Mouse (Mus musculus) erythroblast, adult 5-6 weeks (primary cell): ENCODE measurements around the gene Fa2h. TPM values are rescaled to one million over a fixed set of nuclear protein-coding genes. Genes with fewer than 3 reads are reported as not detected.
"Not testable (repeated sequence)": the region's sequence is repeated elsewhere in the genome, so short reads cannot be mapped to it uniquely, and the experiment has no call there.

ENCODE experiments used
- ATAC-seq: replicated peaks from 2 replicates; pipeline ENCODE4 v1.8.0; 2016; ENCODE audit warnings: moderate number of reproducible peaks, mild to moderate bottlenecking, moderate TSS enrichment, inconsistent platforms; ENCODE audit not compliant: poor library complexity, low FRiP score, severe bottlenecking
- total RNA-seq, 2 experiments: library from RNA; stranded (forward) in 1 of 2; stranded (reverse) in 1 of 2; fragments of 150-400 nt in 1 of 2; fragments of 200-764, 138-1000 nt in 1 of 2; gene quantifications; 2 replicates each; pipeline versions ENCODE4 v1.2.3 to v1.2.4; 2015 to 2017; ENCODE audit warnings: low replicate concordance in 2 of 2

The Fa2h gene
- total RNA-seq, 2 experiments from 2014 or later = not detected

- no peak for ATAC-seq
Observed at GRCm38 (mm10) chr8:111360579-111361209, 32.9 kb downstream of the Fa2h start.

- ATAC-seq = no peak
Observed at GRCm38 (mm10) chr8:111359936-111360335, 33.7 kb downstream of the Fa2h start.

GRCm38 (mm10) chr8:111358905-111359304 is 34.7 kb downstream of the Fa2h start:
- ATAC-seq = no peak

GRCm38 (mm10) chr8:111357433-111357832 is 36.2 kb downstream of the Fa2h start:
- ATAC-seq = no peak

- ATAC-seq = no peak
Observed at GRCm38 (mm10) chr8:111353497-111353896, 40.1 kb downstream of the Fa2h start.

- no peak for ATAC-seq
Observed at GRCm38 (mm10) chr8:111352289-111352688, 41.3 kb downstream of the Fa2h start.

- no peak for ATAC-seq
Observed at GRCm38 (mm10) chr8:111350577-111350976, 43.0 kb downstream of the Fa2h start.

- peak; percentile 72 for ATAC-seq
Observed at GRCm38 (mm10) chr8:111343225-111343624, 50.4 kb downstream of the Fa2h start.

- no peak for ATAC-seq
Observed at GRCm38 (mm10) chr8:111340186-111340585, 53.4 kb downstream of the Fa2h start.

GRCm38 (mm10) chr8:111338370-111339208 is 55.0 kb downstream of the Fa2h start:
- ATAC-seq = no peak

GRCm38 (mm10) chr8:111337890-111338347 is 55.7 kb downstream of the Fa2h start, which contains the start of gene Mlkl:
Gene Mlkl, minus strand, starts transcription at chr8:111338177.
- peak; percentile 73 for ATAC-seq

GRCm38 (mm10) chr8:111337311-111337889 is 56.2 kb downstream of the Fa2h start:
- peak; percentile 71 for ATAC-seq

- ATAC-seq = no peak
Observed at GRCm38 (mm10) chr8:111336692-111337091, 56.9 kb downstream of the Fa2h start.

GRCm38 (mm10) chr8:111325222-111325790 is 68.3 kb downstream of the Fa2h start:
- no peak for ATAC-seq

GRCm38 (mm10) chr8:111314729-111315128 is 78.9 kb downstream of the Fa2h start:
- no peak for ATAC-seq

- ATAC-seq = not testable (repeated sequence)
Observed at GRCm38 (mm10) chr8:111313961-111314360, 79.7 kb downstream of the Fa2h start.

- peak; percentile 98 for ATAC-seq
Observed at GRCm38 (mm10) chr8:111312758-111313162, 80.9 kb downstream of the Fa2h start.

- peak; percentile 60 for ATAC-seq
Observed at GRCm38 (mm10) chr8:111310006-111310405, 83.6 kb downstream of the Fa2h start.

- no peak for ATAC-seq
Observed at GRCm38 (mm10) chr8:111305031-111305730, 88.4 kb downstream of the Fa2h start.

GRCm38 (mm10) chr8:111304359-111304758 is 89.3 kb downstream of the Fa2h start:
- no peak for ATAC-seq
